Mouse (Mus musculus): ENCODE data around the gene Sarnp. TPM values are rescaled to one million over a fixed set of nuclear protein-coding genes. Genes with fewer than 3 reads are reported as not detected.

Gene Sarnp
- polyA plus RNA-seq, 1 experiment from 2014 or later = 263 TPM

DNA sequence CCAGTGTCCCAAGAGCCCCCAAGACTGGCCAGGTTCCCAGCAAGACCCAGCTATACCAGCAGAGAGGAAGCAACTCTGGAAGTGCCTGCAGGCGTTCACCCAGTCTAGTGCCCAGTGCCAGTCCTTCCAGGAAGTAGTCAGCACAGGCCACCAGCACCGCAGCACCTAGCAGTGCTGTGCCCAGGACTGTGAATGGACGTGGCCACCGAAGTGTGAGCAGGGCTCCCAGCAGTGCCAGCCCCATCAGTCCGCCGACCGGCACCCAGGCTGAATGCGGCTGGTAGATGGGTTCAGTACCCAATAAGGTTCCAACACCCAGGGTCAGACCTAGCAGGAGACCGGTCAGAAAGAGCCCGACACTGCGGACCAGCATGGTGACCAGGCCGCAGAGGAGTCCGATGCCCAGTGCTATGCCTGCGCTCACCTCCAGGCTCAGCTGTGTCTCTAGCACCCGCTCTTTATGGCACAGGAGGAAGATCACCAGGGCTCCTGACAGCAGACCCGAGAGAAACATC lies 15.1 kb upstream of the Sarnp start:
- no peak for DNase-seq (ENCODE audit: low spot score)
- Histone ChIP-seq H3K36me3 (replicated peaks) (peaks cover 47% of the 10 kb centered on the region), H3K4me1 (peaks cover 33% of the 10 kb centered on the region), H3K27ac (replicated peaks) (no peak overlapping the region), H3K27me3 (replicated peaks; ENCODE audit: low read depth, poor library complexity, severe bottlenecking) (no peaks in the 10 kb centered on the region), H3K4me3 (no peak overlapping the region; the same call in 1 of the 2 replicates), H3K9me3 (no peaks in the 10 kb centered on the region)
- WGBS = 85% methylated on average over 16 of the region's 16 CpGs

DNA sequence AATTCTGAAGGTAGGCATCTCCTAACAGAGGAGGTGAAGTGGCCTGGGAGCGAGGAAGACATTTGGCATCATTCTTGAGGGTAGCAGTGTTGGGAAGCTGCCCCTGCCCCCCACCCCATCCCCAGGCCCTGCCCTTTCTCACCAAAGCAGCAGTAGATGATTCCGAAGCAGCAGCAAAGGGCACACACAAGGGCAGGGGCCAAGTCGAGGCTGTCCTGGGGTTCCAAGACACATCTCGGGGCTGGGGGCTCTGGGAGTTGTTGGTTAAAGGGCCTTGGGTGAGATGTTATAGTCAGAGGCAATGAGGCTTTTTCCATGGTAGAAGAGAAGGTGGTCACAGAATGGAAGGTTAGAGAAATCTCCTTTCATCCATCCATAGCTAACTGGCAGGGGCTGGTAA lies 14.2 kb upstream of the Sarnp start:
- Histone ChIP-seq H3K36me3 (replicated peaks) (peaks cover 56% of the 10 kb centered on the region), H3K9me3 (no peaks in the 10 kb centered on the region), H3K27me3 (replicated peaks; ENCODE audit: low read depth, poor library complexity, severe bottlenecking) (no peaks in the 10 kb centered on the region), H3K4me1 (peaks cover 42% of the 10 kb centered on the region), H3K27ac (replicated peaks) (peak overlapping the region; percentile 91), H3K4me3 (peak overlapping the region; percentile 72)
- no peak for DNase-seq (ENCODE audit: low spot score)
- WGBS = 57% methylated on average over 4 of the region's 4 CpGs

DNA sequence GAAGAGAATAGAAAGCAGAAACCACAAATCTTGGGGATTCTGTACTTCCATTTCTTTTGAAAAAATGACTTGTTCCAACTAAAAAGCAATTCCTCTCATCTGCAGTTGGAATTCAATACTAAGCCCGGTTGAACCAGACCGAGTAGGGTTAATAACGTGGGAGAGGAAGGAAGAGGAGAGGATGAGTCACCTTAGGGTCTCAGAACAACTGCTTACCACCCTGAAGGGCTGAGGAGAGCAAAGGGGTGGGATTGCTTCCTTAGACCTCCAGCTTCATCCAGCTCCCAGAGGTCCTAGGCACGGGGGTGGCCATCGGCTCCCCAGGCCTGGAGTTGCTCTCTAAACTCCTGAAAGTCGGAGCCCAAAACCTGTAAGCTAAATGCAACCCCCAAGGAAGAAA lies 13.8 kb upstream of the Sarnp start:
- H3K36me3 ChIP-seq (replicated peaks) = peaks cover 57% of the 10 kb centered on the region
- DNase-seq (ENCODE audit: low spot score) = no peak
- no peaks in the 10 kb centered on the region for H3K9me3 ChIP-seq
- H3K27ac ChIP-seq (replicated peaks) = peak overlapping the region; percentile 91
- H3K4me3 ChIP-seq = peak overlapping the region; percentile 72
- H3K27me3 ChIP-seq (replicated peaks; ENCODE audit: low read depth, poor library complexity, severe bottlenecking) = no peaks in the 10 kb centered on the region
- 12% methylated on average over 6 of the region's 6 CpGs for WGBS
- H3K4me1 ChIP-seq = peaks cover 46% of the 10 kb centered on the region

DNA sequence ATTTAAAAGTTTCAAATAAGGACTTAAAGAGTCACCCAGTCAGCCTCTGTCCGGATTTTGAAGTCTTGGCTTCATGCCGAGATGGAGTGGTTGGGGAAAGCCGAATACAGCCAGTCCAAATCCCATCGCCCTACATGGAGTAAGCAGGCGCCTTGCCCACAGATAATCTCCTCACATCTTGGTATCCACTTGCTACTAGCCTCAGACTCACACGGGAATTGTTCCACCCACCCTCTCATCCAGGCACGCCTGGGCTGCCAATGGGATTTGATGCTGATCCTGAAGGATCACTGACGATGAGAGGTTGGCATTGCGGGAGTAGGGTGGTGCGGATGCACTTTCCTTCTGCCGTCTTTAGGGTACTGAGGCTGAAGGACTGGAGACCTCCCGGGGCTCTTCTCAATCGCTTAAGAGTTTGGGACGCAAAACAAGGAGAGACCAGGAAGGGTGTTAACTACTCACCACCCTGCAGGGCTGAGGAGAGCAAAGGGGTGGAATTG lies 13.3 kb upstream of the Sarnp start, which contains the start of gene Dnajc14:
Dnajc14 (plus strand) TSS at position 292 of the 500 bp plus-strand sequence.
- Histone ChIP-seq H3K9me3 (no peaks in the 10 kb centered on the region), H3K4me3 (peak within 1 kb of the TSS; percentile 72), H3K4me1 (peaks cover 50% of the 10 kb centered on the region), H3K27me3 (replicated peaks; ENCODE audit: low read depth, poor library complexity, severe bottlenecking) (no peaks in the 10 kb centered on the region), H3K27ac (replicated peaks) (peak within 1 kb of the TSS; percentile 91), H3K36me3 (replicated peaks) (peaks cover 58% of the 10 kb centered on the region)
- DNase-seq (ENCODE audit: low spot score) = peak; percentile 63
- WGBS = 2% methylated on average over 14 of the region's 14 CpGs

DNA sequence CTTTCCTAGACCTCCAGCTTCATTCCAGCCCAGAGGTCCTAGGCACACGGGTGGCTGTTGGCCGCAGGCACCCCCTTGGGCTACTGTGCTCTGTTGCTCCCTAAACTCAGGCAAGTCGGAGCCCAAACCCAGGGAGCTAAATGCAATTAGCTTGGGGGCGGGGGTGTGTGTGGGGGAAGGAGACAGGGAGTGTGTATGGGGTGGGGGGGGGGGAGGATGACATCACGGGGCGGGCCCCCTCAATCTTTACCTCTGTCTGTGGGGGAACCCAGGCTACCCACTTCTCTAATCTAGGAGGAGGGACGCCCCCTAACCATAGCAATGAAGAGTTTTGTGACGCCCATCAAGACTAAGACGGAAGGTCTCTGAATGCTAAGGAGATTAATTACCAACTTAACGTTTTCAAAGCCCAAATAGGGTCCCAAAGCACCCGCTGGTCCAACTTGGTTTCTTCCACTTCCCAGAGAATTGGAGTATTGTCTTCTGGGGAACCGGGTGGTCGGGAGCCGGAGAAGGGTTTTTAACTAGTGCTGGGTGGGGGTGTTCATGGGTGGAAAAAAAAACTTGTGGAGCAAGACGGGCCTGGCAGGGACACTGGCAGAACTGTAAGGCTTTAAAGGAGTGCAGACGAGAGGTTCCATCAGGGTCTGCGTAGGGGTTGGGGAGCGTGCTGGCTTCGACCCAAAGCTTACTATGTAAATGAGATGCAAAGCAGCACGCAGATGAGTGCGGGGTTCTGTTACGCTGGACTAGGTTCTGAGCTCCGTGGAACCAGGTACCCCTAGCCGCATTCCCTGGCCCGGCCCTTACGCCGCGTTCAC lies 12.7 kb upstream of the Sarnp start, which contains the start of gene Tmem198b:
Tmem198b (minus strand) TSS at position 100 of the 821 bp plus-strand sequence.
- H3K27ac ChIP-seq (replicated peaks) = peak within 1 kb of the TSS; percentile 91
- WGBS = under 1% methylated on average over 28 of the region's 28 CpGs
- H3K9me3 ChIP-seq = no peaks in the 10 kb centered on the region
- DNase-seq (ENCODE audit: low spot score) = peak; percentile 87
- H3K4me1 ChIP-seq = peaks cover 57% of the 10 kb centered on the region
- H3K36me3 ChIP-seq (replicated peaks) = peaks cover 59% of the 10 kb centered on the region
- no peaks in the 10 kb centered on the region for H3K27me3 ChIP-seq (replicated peaks; ENCODE audit: low read depth, poor library complexity, severe bottlenecking)
- peak within 1 kb of the TSS; percentile 72 for H3K4me3 ChIP-seq

DNA sequence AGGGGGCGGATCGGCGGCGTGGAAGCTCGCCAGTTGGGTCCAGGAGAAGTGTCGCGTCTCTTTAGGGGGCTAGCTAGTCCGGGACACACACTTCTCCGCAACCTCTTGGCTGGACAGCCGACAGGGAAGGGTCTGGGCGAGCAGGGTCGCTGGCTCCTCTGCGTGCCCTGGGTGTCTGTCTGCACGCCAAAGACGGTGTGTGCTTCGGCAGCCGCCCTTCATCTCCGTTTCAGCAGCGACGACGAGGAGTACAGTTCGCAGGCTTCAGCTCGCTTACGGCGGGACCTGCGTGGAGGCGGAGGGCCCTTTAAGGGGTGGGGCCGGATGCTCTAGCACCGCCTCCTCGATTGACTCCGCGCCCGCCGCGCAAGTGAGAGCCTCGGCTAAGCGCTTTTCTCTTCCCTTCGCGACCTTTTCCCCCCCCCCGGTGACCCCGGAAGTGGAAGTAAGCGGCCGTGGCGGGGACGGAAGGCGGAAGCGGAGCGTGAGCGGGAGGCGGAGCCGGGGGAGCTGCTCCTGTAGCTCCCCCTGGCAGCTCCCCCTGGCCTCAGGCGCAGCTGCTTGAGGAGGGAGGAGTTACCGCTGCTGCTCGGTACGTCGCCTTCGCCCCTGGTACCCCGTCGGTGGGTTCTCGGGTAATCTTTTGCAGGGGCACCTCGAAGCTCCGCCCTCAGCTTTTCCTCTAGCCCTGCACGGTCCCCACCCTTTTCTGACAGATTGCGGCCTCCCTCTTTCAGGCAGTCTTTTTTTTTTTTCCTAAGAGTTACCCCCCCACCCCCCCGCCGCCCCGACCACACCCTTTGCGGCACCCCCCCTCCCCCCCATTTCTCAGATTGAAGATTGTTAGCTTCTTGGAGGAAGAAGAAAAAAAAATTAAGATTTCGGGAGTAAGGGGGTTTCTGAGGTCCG lies 11.8 kb upstream of the Sarnp start:
- under 1% methylated on average over 70 of the region's 70 CpGs for WGBS
- peaks cover 59% of the 10 kb centered on the region for H3K36me3 ChIP-seq (replicated peaks)
- peak overlapping the region; percentile 91 for H3K27ac ChIP-seq (replicated peaks)
- H3K4me1 ChIP-seq = peaks cover 59% of the 10 kb centered on the region
- DNase-seq (ENCODE audit: low spot score) = peak; percentile 99
- H3K27me3 ChIP-seq (replicated peaks; ENCODE audit: low read depth, poor library complexity, severe bottlenecking) = no peaks in the 10 kb centered on the region
- peak overlapping the region; percentile 72 for H3K4me3 ChIP-seq
- no peaks in the 10 kb centered on the region for H3K9me3 ChIP-seq

DNA sequence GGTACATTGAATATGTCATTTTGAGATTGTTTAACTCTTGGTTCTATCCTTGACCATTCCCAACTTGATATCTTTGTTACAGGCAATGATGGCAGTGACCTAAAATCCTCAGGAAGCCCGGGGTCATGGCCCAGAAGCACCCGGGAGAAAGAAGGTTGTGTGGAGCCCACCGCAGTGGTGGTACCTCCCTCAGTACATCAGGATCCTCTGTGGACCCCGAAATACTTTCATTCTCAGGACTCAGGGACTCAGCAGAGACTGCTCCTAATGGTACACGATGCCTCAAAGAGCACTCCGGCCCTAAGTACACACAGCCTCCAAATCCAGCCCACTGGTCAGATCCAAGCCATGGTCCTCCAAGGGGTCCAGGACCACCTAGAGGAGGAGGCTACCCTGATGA lies 11.0 kb upstream of the Sarnp start:
- DNase-seq (ENCODE audit: low spot score) = no peak
- H3K4me1 ChIP-seq = peaks cover 59% of the 10 kb centered on the region
- H3K36me3 ChIP-seq (replicated peaks) = peaks cover 54% of the 10 kb centered on the region

DNA sequence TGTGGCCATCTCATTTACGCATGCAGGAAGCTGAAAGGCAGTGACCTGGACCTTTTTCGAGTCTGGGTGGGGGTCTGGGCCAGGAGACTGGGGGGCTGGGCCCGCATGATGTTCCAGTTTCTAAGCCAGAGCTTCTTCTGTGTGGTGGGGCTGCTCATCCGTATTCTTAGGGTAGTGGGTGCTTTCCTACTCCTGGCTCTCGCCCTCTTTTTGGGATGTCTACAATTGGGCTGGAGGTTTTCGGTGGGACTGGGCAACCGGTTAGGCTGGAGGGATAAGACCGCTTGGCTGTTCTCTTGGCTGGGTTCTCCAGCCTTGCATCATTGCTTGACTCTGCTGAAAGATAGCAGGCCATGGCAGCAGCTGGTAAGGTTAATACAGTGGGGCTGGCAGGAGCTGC lies 10.1 kb upstream of the Sarnp start:
- H3K27ac ChIP-seq (replicated peaks) = no peak overlapping the region
- H3K36me3 ChIP-seq (replicated peaks) = peaks cover 46% of the 10 kb centered on the region
- 94% methylated on average over 8 of the region's 8 CpGs for WGBS
- H3K27me3 ChIP-seq (replicated peaks; ENCODE audit: low read depth, poor library complexity, severe bottlenecking) = no peaks in the 10 kb centered on the region
- H3K4me3 ChIP-seq = peak overlapping the region; percentile 72
- DNase-seq (ENCODE audit: low spot score) = no peak
- no peaks in the 10 kb centered on the region for H3K9me3 ChIP-seq
- H3K4me1 ChIP-seq = peaks cover 59% of the 10 kb centered on the region

More for the DNA sequence above, 11.0 kb upstream of the Sarnp start:
- Histone ChIP-seq H3K27ac (replicated peaks) (peak overlapping the region; percentile 91), H3K4me3 (peak overlapping the region; percentile 72), H3K27me3 (replicated peaks; ENCODE audit: low read depth, poor library complexity, severe bottlenecking) (no peaks in the 10 kb centered on the region), H3K9me3 (no peaks in the 10 kb centered on the region)
- WGBS = 69% methylated on average over 6 of the region's 6 CpGs

DNA sequence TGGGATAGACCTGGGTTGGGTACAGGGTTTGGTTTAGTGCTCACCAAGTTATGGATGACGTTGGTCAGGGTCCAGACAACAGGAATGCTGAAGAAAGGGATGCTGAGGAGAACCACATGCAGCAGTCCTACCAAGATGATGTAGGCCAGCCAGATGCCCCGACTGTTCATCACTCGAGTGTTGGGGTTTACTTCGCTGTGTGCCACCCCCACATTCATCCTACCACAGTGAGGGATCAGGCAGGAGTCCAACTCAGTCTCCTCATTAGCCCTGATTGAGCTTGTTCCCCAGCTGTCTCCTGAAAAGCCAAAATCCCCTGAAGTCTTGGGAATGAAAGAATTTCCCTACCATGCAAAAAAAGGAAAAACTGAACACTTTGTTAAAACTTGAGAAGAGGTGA lies 3.1 kb downstream of the Sarnp start:
- WGBS = 88% methylated on average over 4 of the region's 4 CpGs
- Histone ChIP-seq H3K27ac (replicated peaks) (no peak overlapping the region), H3K9me3 (no peaks in the 10 kb centered on the region), H3K4me1 (peaks cover 18% of the 10 kb centered on the region), H3K36me3 (replicated peaks) (peaks cover 62% of the 10 kb centered on the region), H3K4me3 (0 out of 2 replicates have a peak overlapping the region, but pooled peaks have one; percentile 92), H3K27me3 (replicated peaks; ENCODE audit: low read depth, poor library complexity, severe bottlenecking) (no peaks in the 10 kb centered on the region)
- DNase-seq (ENCODE audit: low spot score) = no peak

DNA sequence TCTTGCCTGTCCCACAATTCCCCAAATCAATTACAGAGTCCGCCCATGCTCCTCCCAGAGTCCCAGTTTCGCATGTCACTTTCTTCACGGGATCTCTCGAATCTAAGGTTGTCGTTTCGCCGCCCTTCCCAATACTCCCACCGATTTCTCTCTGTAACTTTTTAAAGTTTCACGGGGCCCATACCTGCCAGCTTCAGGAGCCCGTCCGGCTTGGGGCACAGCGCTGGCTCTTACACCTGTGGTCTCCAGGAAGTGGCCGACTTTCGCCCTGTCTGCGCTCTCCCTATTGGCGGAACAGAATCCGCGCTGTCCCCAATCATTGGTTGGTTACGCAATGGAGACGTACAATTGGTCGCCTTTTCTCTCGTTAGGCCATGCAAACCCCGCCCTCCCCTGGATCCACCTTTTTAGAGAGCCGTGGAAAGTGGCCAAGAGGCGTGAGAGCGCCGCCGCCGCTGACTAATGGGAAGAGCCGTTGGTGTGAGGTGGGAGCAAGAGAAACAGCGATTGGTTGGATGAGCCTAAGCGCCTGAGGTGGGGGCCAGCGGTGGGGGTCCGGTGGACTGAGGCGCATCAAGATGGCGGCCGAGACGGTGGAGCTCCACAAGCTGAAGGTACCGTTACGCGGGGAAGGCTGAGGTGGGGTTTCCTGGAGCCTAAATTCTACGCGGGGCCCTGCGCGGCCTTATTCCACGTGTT lies 4.4 kb downstream of the Sarnp start, which contains the start of gene Ormdl2:
Ormdl2 (minus strand) TSS at position 288 of the 699 bp plus-strand sequence.
- Histone ChIP-seq H3K4me3 (peak within 1 kb of the TSS; percentile 92), H3K4me1 (peaks cover 18% of the 10 kb centered on the region), H3K27ac (replicated peaks) (peak within 1 kb of the TSS; percentile 90), H3K36me3 (replicated peaks) (peaks cover 62% of the 10 kb centered on the region), H3K9me3 (no peaks in the 10 kb centered on the region), H3K27me3 (replicated peaks; ENCODE audit: low read depth, poor library complexity, severe bottlenecking) (no peaks in the 10 kb centered on the region)
- under 1% methylated on average over 46 of the region's 46 CpGs for WGBS
- DNase-seq (ENCODE audit: low spot score) = peak; percentile 99

DNA sequence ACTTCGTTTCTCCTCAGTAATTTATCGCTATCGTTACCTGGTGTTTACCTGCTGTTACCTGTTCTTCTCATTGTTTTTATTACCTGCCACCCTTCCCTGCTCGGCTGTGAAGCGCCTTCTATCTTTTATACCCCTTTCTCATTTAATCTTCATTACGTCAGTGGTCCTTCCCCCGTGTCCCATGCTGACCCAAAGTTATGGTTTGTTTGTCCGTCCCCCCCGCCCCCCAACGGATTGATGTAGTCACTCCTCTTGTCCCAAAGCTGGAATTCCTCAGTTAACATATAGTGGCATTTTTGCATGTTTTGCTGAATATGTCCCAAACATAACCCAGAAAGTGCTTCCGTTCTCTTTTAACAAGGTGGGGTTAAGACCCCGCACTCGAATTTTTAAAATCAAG lies 5.0 kb downstream of the Sarnp start:
- no peak for DNase-seq (ENCODE audit: low spot score)
- Histone ChIP-seq H3K27ac (replicated peaks) (peak overlapping the region; percentile 90), H3K27me3 (replicated peaks; ENCODE audit: low read depth, poor library complexity, severe bottlenecking) (no peaks in the 10 kb centered on the region), H3K4me3 (peak overlapping the region; percentile 92), H3K36me3 (replicated peaks) (peaks cover 62% of the 10 kb centered on the region), H3K9me3 (no peaks in the 10 kb centered on the region), H3K4me1 (peaks cover 18% of the 10 kb centered on the region)
- WGBS = 6% methylated on average over 13 of the region's 13 CpGs
